Mouse (Mus musculus) lung, postnatal 36 days (tissue): Measurements from ENCODE around the gene Mthfsd.
A peak's percentile ranks its signal among the peaks of the same experiment; 100 is the strongest.

Source experiments
- DNase-seq: peaks from one replicate; pipeline ENCODE4 v3.0.0; 2022; ENCODE audit warnings: mixed read lengths

Mthfsd gene

DNA sequence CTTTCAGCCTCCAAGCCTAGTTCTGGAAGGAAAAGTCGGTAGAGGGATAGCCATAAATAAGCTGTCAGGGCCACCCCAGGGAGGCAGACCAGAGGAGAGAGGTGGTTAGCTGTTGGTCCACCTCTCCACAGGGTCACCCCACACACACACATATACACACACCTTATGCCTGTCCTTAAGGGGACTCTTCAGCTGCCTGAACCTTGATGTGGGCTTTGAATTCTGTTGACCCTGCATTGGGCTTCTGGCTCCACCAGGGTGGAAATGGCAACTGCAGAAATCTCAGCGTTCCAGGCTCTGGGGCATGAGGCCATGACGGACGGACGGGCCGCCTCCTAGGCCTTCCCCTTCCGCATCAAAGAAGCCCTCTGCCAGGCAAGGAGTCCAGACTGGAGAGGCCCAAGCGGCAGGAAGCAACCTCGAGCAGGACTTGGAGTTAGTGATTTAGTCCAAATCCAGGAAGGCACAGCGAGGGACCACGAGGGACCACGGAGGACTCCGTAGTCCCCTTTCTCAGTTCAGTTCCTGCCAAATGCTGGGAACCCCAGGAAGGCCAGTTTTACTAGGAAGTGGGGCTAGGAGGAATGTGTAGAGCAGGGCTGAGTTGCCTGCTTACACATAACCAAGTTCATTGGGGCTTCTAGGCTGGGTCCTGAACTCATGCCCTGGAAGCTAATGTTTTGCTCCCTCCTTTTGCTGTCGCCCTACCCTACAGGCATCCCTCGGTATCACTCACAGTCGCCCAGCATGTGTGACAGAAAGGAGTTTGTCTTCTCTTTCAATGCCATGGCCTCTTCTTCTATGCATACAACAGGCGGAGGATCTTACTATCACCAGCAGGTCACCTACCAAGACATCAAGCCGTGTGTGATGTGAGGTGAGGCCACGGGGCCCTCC lies 21.9 kb downstream of the Mthfsd start:
- no peak for DNase-seq

DNA sequence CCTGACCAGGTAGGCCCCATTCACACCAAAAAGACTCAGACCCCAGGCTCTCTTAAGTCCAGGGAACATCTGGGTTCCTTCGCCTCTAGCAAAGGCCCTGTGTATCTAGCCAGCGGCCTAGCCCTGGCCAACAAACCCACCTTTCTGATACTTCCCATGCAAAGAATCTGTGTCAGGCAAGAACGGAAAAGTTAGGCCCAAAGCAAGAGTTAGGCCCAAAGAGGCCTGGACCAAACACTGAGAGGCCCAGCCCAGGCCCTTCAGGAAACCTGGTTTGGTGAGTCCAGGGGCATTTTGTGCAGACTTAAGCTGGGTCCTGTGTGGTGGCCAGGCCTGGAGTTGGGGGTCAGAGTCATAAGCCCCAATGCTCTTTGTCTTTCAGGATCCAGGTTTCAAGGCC lies 22.6 kb downstream of the Mthfsd start:
- no peak for DNase-seq

DNA sequence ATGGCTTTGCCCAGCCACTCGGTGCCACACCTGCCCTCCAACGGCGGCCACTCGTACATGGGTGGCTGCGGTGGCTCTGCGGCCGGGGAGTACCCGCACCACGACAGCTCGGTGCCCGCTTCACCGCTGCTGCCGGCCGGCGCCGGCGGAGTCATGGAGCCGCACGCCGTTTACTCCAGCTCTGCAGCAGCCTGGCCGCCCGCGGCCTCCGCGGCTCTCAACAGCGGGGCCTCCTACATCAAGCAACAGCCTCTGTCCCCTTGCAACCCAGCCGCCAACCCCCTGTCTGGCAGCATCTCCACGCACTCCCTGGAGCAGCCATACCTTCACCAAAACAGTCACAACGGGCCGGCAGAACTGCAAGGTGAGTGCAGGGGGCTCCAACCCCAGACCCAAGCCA lies 23.2 kb downstream of the Mthfsd start:
- no peak for DNase-seq

DNA sequence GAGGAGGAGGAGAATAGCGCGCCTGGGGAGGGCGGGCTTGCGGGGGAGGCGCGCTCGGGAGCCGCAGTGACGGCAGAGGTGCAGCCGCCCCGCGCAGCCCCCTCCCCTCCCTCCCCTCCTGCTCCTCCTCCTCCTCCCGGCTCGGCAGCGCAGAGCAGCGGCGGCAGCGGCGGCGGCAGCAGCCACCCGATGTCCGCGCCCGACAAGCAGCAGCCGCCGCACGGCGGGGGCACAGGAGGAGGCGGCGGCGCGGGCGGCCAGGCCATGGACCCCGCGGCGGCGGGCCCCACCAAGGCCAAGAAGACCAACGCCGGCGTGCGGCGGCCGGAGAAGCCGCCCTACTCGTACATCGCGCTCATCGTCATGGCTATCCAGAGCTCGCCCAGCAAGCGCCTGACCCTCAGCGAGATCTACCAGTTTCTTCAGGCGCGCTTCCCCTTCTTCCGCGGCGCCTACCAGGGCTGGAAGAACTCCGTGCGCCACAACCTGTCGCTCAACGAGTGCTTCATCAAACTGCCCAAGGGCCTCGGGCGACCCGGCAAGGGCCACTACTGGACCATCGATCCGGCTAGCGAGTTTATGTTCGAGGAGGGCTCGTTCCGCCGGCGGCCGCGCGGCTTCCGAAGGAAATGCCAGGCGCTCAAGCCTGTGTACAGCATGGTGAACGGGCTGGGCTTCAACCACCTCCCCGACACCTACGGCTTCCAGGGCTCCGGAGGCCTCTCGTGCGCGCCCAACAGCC lies 23.8 kb downstream of the Mthfsd start, which contains the start of gene Foxf1:
TSS of gene Foxf1 (plus strand) at position 177 of the 742 bp plus-strand sequence.
- DNase-seq = peak; percentile 75

DNA sequence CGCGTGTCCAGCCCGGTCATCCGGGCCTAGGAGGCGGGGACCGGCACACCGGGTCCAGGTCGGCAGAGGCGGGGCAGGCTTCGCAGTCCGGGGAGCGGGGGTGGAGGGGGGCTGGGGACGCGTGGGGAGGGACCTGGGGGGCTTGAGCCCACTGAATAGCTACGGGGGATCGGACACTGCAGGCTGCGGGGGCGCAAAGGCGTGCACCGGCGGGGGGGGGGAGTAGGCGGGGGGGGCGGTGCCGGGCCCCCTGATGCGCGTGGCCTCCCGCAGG lies 24.3 kb downstream of the Mthfsd start:
- DNase-seq = no peak

DNA sequence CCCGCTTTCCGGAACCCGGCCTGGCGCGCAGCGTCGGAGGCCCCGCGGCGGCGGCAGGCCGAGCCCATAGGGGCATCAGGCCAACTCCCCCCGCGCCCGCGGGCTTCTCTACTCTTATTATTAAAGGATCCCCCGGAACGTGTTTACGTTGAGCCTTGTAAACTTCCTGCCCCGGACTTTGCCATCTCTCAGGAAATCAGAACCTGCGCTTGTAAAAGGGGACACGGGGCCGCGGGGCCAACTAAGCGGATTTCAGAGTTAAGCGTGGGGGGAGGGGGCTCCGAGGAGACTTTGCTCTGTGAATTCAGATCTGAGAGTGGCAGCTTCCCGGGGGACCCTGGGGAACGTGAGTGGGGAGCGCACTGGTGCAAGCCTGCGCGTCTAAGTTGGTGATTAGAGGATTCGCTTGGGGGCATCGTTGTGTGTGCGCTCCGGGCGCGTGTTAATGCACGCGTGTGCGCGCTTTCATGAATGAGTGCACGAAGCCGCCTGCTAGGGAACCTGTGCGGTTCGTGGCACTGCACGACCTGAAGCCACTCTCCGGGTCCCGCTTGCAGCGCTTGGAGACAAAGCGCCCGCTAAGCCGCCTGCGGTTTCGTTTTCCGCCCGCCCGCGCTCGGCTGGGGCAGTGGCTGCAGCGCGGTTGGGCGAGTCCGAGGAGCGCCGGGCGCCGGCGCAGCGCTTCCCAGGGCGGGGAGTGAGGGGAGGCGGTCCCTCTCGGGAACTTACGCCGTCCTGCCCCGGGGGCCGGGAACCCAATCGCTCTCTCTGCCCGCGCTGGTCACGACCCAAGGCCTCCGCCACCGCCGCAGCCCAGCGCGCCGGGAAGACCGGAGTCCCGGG lies 24.9 kb downstream of the Mthfsd start:
- DNase-seq = peak; percentile 90

DNA sequence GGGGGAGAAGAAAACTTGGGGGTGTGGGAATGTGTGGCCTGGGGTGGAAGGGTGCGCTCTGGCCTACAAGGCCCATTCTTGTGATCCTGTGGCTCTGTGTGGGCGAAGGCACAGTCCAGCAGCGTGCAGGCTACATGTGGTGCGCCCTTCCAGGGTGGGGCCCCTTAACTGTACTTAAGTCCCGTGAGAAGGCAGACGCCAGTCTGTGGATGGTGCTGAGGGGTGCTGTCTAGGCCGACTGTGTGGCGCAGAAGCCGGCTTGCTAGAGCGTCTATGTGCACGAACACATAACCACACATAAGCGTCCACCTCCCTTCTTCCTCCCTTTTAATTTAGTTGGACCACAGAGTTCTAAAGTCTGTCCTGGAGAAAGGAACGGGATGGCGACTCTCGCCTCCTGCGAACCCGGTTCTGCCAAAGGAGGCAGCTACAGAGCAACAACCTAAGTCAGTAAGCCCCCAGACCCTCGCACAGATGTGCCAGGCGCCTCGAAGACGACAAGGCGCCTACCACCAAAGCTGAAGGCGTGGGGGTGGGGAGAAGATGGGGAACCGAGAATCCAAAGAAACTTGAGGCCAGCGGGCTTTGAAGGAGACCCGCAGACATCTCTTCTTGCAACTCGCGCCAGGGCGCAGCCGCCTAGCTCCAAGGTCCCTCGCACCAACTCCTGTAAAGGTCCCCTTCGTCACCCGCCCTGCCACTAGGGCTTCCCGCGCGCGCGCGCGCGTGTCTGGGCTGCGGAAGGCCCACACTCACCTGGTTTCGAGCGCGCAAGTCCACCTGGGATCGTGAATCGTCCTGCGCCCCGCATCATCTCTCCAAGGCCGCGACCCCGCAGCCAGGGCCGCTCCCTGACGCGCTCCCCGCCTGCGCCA lies 25.7 kb downstream of the Mthfsd start:
- no peak for DNase-seq

DNA sequence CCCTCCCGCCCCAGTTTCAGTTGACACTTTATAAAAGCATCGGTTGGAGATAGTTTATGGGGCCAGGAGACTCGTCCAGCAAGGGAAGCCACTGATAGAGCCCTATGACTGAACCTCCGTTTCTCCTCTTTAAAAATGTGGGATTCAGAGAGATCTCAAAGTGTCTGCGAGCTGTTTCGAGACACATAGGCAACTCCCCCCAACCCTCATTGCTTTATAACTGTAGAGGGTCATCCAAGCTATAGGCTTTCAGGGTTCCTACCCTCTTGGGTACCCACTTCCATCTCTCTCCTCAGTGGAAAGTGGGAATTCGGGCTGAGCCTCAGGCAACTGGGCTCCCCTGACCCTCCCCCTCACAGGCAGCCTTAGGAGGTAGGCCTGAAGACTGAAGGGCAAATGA lies 26.8 kb downstream of the Mthfsd start:
- no peak for DNase-seq

DNA sequence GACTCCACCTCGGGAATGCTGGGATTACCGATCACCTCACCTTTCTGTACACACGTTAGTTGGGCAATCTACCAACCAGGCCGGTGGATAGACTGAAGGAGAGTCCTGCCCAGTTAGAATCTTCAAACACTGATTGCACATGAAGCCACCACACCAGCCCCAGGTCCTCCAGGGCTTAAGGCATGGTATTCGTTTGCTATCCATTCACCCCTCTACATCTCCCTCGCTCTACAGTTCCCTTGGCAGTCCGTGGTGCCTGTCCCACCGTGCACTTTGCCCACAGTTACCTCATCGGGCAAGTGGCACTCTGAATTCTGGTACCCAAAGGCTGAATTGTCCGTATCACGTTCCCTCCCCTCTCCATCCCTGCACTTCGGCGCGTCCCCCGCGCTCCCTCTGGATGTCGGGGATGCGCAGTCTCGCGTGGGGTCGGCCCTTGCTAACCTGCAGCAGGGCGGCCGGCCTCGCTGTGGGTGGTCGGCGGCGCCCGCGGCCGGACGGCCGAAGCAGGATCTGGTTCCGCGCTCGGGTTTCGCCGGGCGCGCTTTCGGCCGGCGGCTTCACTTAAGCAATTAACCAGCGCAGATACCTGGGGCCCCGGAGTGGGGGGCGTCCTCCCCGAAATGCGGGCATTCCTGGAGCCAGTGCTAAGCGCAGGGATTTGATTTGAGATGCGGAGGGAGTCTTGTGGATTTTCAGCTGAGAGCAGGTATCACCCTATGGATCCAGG lies 27.7 kb downstream of the Mthfsd start:
- DNase-seq = no peak

DNA sequence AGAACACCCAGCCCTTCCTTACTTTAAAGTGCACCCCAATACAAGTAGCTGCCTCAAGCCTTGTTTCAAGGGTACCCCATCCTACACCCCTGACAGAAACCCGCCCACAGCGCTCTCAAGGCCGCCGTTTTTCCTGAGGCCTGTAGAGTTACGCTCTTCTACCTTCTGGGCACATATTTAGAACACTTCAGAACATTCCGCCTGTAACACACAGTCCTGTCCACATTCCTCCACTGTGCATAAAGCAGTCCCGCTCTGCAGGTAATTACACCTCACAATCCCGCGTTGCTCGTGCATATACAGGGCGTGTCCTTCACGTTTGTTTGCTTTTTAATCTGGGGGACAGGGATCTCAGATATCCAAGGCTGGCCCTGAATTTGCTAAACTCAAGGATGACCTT lies 28.2 kb downstream of the Mthfsd start:
- no peak for DNase-seq

DNA sequence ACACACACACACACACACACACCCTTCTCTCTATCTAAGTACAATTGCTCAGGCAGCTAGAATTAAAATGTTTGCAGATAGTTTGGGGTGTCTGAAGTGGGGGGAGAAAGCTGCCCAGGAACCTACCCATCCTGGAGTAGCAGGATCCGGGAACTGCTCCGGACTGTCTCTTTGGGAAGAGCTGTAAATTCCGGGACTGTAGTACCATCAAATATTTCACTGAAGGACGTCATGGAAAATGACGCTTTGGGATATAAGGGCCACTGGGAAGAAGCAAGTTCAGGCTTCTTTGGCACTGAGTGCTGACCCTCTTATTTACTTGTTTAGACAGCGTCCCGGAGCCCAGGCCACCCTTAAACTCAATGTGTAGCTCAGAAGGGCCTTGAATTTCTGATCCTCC lies 29.0 kb downstream of the Mthfsd start:
- DNase-seq = no peak

DNA sequence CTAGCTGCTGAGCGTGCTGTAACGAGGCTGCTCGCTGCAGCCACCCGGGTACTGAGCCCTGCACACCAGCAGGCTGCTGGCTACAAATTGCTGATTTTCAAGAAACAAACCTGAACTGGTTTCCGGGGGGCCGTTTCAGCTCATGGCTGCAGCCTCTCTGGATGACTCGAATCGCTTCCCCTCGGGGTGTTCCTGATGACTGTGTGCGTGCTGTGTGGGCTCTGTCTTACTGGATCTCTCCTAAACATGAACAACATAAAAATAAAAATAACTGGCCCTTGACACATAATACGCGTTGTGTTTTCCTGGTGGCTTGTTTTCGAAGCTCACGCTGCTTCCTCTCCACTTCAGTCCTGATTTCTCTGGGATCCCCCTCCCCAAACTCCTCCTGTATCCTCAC lies 29.5 kb downstream of the Mthfsd start:
- DNase-seq = no peak

DNA sequence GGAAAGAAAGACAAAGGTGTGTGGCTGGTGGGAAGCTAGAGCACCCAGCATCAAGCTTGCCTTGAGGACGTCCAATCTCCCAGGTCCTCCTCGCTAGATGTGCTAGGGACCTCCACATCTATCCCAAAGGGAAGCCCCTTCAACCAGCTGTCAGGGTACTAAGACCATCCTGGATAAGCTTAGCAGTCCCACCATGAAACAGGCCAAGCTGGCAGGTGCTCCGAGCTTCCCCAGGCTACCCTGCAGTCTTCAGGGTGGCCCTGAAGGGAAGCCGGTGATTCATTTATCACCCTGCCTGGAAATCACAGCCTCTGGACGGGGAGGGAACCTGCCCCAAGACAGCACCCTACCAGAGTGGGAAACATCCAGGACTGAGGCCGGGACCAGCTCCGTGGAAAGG lies 31.6 kb downstream of the Mthfsd start:
- DNase-seq = no peak

DNA sequence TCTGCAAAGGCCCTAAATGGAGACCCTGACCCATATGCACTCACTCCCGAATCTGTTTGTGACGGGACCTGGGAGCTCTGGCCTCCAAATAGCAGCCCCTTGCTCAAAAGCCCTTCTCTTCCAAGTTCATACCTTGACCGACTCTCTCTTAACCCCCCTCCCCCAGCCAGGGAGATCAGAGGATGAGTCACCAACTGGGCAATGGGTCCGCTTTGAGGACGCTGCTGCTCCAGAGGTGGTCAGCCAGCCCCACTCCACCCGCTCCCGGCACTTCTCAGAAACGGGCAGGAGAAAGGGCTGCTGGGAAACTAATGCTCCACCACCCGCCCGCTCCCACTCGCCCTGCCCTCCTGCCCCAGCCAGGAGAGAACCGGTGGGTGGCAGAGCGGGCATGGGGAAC lies 32.3 kb downstream of the Mthfsd start:
- no peak for DNase-seq

DNA sequence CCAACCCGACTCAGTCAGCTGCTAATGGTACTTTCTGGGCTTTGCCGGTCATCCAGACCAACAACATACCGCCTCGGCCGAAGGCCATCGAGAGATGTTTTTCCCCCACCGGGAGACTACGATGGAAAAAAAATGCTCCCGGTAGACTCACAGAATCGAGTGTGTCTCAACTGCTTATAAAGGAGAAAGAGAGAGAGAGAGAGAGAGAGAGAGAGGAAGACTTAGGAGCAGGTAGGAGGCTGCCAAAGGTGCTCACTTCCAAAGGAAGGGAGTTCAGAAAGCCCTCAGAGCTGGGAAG lies 33.4 kb downstream of the Mthfsd start:
- DNase-seq = no peak

DNA sequence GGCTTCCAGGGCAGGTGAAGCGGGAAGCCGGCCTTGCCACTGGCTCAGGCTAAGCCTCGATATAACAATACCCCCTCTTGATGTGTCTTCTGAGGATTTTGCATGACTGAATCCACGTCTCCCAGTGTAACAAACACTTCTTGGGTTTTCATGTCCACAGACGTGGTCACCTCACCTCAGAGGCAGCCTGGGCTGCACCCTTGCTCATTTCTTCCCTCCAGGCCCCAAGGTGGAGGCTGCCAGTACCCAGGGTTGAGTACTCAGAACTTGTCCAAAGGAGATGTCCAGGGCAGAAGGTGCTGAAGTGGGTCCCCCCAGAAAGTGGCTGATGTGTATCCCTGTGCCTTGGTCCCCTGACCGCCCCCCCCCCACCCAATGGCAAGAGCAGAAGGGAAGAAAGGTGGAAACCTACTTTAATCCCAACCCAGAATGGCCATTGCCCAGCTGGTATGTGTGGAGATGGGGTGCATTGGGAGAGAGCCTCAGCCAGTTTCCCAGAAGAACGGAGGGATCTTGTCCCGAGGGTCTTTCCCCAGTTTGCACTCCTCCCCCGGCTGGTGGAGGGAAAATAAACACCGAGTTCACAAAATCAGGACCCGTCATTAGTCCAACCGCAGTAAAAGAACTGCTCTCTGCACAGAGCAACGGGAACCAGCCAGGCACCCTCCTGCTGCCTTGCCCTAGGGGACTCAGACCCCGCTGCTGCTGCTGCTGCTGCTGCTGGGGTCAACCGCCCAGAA lies 33.9 kb downstream of the Mthfsd start:
- DNase-seq = no peak

DNA sequence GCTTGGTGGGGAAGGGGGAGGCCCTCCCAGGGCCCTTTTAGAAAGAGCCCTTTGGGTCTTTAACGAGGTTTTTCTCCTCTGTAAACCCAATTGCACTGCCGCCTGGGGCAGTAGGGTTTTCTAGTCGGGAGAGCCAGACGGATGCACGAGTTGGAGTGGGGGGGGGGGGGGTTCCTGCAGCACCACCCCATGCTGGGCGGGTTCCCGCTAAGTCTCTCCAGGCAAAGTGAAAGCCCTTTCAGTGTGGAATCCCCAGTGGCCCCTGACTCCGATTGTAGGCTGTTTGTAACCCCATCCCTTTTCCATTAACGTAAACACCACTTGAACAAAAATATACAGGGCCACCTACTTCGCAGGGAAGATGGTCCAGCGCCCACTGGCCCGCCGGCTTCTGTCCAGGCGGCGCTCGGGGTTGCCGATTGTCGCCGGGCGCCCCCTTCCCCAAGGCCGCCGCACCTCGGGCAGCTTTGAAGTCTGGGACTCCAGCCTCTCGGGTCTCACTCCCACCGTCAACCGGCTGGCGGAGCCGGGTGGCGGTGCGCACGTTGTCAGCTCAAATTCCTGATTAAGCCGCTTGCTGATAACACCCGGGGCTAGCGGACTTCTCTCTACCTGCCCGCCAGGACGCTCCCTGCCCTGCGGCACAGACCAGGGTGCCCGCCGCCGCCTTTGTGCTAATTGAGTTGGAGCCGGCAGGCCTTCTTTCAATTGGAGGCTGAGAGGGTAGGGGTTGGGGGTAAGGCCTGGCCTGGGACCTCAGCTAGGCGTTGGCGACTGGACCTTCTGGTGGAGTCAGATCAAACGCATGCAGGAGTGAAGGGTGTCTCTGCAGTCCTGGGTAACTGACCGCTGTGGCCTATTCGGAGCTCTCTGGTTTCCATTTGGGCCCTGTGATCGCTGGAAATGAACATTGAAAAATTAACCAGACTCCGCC lies 34.8 kb downstream of the Mthfsd start:
- DNase-seq = no peak

DNA sequence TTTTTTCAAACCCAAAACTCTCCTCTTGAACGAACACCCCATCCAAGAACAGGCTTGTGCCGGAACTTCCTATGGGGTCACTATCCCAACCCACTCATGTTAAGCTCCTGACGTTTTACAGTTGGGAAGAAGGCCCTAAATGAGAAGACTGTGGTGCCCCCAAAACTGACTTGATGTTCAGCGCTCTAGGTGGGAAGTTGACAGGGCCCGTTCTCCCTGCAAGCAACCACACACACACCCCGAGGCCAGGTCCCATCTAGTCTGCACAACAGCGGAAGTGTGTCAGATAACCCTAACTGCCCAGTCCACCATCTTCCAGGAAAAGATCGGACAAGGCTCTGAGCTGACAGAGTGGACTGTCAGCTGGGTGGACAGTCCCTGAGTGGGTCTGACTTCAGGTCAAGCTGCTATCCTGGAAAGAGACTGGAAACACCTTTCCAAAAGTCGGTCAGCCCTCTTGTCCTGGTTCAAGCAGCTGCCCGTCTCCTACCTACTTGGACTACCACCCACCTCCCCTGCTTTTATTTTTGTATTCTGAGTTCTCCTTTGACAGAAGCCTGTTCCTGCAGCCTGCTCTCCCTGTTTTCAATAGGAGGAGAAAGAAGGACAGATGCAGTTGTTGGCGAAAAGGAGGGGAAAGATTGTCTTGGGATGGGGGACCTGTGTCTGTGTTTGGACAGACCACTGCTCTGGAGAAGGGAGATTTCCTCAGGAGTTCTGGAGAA lies 35.6 kb downstream of the Mthfsd start:
- no peak for DNase-seq

DNA sequence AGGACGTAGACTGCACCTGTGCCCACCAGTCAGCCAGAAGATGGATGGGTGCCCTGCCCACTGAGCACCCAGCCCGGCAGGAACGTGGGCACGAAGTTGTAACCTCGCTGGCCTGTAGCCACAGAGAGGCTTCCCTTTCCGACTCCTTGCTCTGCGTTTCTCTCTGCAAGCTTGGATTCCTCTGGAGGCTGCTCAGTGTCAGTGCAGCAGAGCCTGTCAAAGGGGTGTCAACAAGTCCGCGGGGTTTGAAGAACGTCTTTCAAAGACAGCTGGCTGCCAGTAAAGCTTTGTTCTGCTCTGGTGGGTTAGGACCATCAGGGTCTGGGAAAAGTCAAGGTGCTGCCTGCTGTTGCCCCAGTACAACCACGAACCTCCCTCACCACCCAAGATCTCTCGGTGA lies 36.7 kb downstream of the Mthfsd start:
- DNase-seq = no peak
